Mouse (Mus musculus): Measurements from ENCODE around the gene Nkain1.

The Nkain1 gene

GRCm38 (mm10) chr4:130552312-130553120 is 21.5 kb downstream of the Nkain1 start:
- DNase-seq (ENCODE audit: low spot score) = no peak

- DNase-seq (ENCODE audit: low spot score) = no peak
Measured at GRCm38 (mm10) chr4:130550511-130550910, 23.5 kb downstream of the Nkain1 start.

- DNase-seq (ENCODE audit: low spot score) = no peak
Measured at GRCm38 (mm10) chr4:130549189-130549588, 24.8 kb downstream of the Nkain1 start.

GRCm38 (mm10) chr4:130546798-130547562 is 27.0 kb downstream of the Nkain1 start:
- DNase-seq (ENCODE audit: low spot score) = no peak

GRCm38 (mm10) chr4:130544392-130544791 is 29.6 kb downstream of the Nkain1 start:
- no peak for DNase-seq (ENCODE audit: low spot score)

- DNase-seq (ENCODE audit: low spot score) = no peak
Measured at GRCm38 (mm10) chr4:130543121-130543520, 30.9 kb downstream of the Nkain1 start.

- DNase-seq (ENCODE audit: low spot score) = no peak
Measured at GRCm38 (mm10) chr4:130540831-130541230, 33.1 kb downstream of the Nkain1 start.

- DNase-seq (ENCODE audit: low spot score) = no peak
Measured at GRCm38 (mm10) chr4:130539706-130540105, 34.3 kb downstream of the Nkain1 start.

- no peak for DNase-seq (ENCODE audit: low spot score)
Measured at GRCm38 (mm10) chr4:130539053-130539452, 34.9 kb downstream of the Nkain1 start.

- DNase-seq (ENCODE audit: low spot score) = no peak
Measured at GRCm38 (mm10) chr4:130537371-130537770, 36.6 kb downstream of the Nkain1 start.

GRCm38 (mm10) chr4:130535789-130536188 is 38.2 kb downstream of the Nkain1 start:
- no peak for DNase-seq (ENCODE audit: low spot score)

- peak; percentile 98 for DNase-seq (ENCODE audit: low spot score)
Measured at GRCm38 (mm10) chr4:130533975-130534374, 40.0 kb downstream of the Nkain1 start.

- no peak for DNase-seq (ENCODE audit: low spot score)
Measured at GRCm38 (mm10) chr4:130532347-130532746, 41.6 kb downstream of the Nkain1 start.

- DNase-seq (ENCODE audit: low spot score) = no peak
Measured at GRCm38 (mm10) chr4:130531645-130532280, 42.2 kb downstream of the Nkain1 start.

- no peak for DNase-seq (ENCODE audit: low spot score)
Measured at GRCm38 (mm10) chr4:130527804-130528203, 46.2 kb downstream of the Nkain1 start.

- DNase-seq (ENCODE audit: low spot score) = no peak
Measured at GRCm38 (mm10) chr4:130525041-130525440, 48.9 kb downstream of the Nkain1 start.

GRCm38 (mm10) chr4:130521466-130521865 is 52.5 kb downstream of the Nkain1 start:
- DNase-seq (ENCODE audit: low spot score) = no peak

GRCm38 (mm10) chr4:130520482-130520851 is 53.5 kb downstream of the Nkain1 start:
- DNase-seq (ENCODE audit: low spot score) = no peak

GRCm38 (mm10) chr4:130519567-130520481 is 54.1 kb downstream of the Nkain1 start:
- peak; percentile 53 for DNase-seq (ENCODE audit: low spot score)

- no peak for DNase-seq (ENCODE audit: low spot score)
Measured at GRCm38 (mm10) chr4:130516490-130516889, 57.5 kb downstream of the Nkain1 start.

All from layer of hippocampus, adult 9-10 months (tissue).